Mouse (Mus musculus): Measurements from ENCODE around the gene Timm10. TPM values are rescaled to one million over a fixed set of nuclear protein-coding genes. Genes with fewer than 3 reads are reported as not detected.

Timm10 gene
- total and polyA plus RNA-seq, 3 experiments = 13.5 to 51.5 (median 19.5) TPM

DNA sequence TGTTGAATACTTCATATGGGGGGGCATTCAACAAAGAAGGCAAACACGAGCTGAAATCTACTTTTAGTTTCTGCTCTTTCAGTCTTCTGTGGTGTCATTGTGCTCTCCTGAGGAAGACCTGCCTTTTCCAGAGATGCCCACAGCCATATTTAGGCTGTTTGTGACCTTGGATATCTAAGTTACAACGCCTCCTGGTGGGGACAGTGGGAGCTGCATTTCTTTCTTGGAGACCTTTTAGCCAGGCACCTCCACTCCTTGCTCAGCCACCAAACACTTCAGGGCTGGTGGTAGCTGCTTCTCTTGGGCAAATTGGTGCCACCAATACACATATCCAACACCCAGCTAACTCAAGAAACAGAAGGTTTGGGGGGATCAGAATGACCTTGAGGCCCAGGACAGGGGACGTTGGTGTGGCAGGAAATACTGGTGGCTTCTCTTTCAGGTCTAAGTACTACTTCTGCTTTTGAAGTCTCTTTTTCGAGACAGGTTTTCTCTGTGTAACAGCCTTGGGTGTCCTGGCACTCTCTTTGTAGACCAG lies 43.9 kb downstream of the Timm10 start:
- Histone ChIP-seq H3K36me3 (replicated peaks) (no peaks in the 10 kb centered on the region), H3K27me3 (ENCODE audit: insufficient read depth, low read length) (peaks cover 54% of the 10 kb centered on the region), H3K4me1 (ENCODE audit: insufficient read depth, low read depth, low read length) (peaks cover 15% of the 10 kb centered on the region), H3K9me3 (replicated peaks) (peaks cover 12% of the 10 kb centered on the region), H3K4me3 (ENCODE audit: low read depth, low read length) (no peak overlapping the region)
- DNase-seq (ENCODE audit: low spot score) (no peak), ATAC-seq (ENCODE audit: extremely low read depth, insufficient number of reproducible peaks, low FRiP score, poor library complexity, severe bottlenecking) (no peak)
- TF ChIP-seq CTCF (IDR thresholded peaks at IDR 0.05; ENCODE audit: low read depth, low read length) (no peak), GATA2 (IDR thresholded peaks at IDR 0.05; ENCODE audit: borderline replicate concordance, low read depth, low read length) (no peak), POLR2AphosphoS5 (IDR thresholded peaks at IDR 0.05; ENCODE audit: insufficient replicate concordance, low read depth, low read length) (no peak), GATA1 (IDR thresholded peaks at IDR 0.05; ENCODE audit: borderline replicate concordance, low read length) (no peak), TAL1 (conservative IDR thresholded peaks at IDR 0.05; ENCODE audit: low read depth, low read length) (no peak)

- Histone ChIP-seq H3K27me3 (ENCODE audit: insufficient read depth, low read length) (peaks cover 54% of the 10 kb centered on the region), H3K4me1 (ENCODE audit: insufficient read depth, low read depth, low read length) (peaks cover 8% of the 10 kb centered on the region), H3K4me3 (ENCODE audit: low read depth, low read length) (no peak overlapping the region; the same call in 1 of the 2 replicates), H3K9me3 (replicated peaks) (peaks cover 12% of the 10 kb centered on the region), H3K36me3 (replicated peaks) (no peaks in the 10 kb centered on the region)
- ATAC-seq (ENCODE audit: extremely low read depth, insufficient number of reproducible peaks, low FRiP score, poor library complexity, severe bottlenecking) (no peak), DNase-seq (ENCODE audit: low spot score) (no peak)
- TF ChIP-seq POLR2AphosphoS5 (IDR thresholded peaks at IDR 0.05; ENCODE audit: insufficient replicate concordance, low read depth, low read length) = no peak
- no peak for TF ChIP-seq GATA2 (IDR thresholded peaks at IDR 0.05; ENCODE audit: borderline replicate concordance, low read depth, low read length)
- TF ChIP-seq TAL1 (conservative IDR thresholded peaks at IDR 0.05; ENCODE audit: low read depth, low read length) = no peak
- TF ChIP-seq GATA1 (IDR thresholded peaks at IDR 0.05; ENCODE audit: borderline replicate concordance, low read length) = no peak
- TF ChIP-seq CTCF (IDR thresholded peaks at IDR 0.05; ENCODE audit: low read depth, low read length) = no peak
Observed at GRCm38 (mm10) chr2:84872105-84872716, 45.4 kb downstream of the Timm10 start.

DNA sequence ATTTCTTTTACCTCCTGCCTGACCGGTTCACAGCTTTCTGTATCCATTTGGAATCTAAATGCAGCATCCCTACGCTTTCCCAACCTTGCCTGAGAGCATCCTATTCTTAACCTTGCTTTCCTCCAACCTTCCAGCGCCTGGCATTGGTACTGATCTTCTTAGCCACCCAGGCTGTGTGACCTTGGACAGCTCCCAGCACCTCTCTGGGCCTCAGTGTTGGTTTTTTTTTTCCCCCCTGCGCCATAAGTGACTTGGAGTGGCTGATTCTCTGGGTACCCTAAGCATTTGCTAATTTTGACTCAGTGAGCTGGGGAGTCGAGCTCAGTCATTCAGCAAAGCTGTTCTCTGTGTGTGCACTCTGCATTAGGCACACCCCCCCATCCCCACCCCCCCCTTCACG lies 49.0 kb downstream of the Timm10 start:
- DNase-seq (ENCODE audit: low spot score) = no peak
- Histone ChIP-seq H3K27me3 (ENCODE audit: insufficient read depth, low read length) (peaks cover 47% of the 10 kb centered on the region), H3K9me3 (replicated peaks) (peaks cover 12% of the 10 kb centered on the region), H3K4me3 (ENCODE audit: low read depth, low read length) (no peak overlapping the region), H3K4me1 (ENCODE audit: insufficient read depth, low read depth, low read length) (no peaks in the 10 kb centered on the region), H3K36me3 (replicated peaks) (no peaks in the 10 kb centered on the region)
- TF ChIP-seq GATA1 (IDR thresholded peaks at IDR 0.05; ENCODE audit: borderline replicate concordance, low read length) (no peak), GATA2 (IDR thresholded peaks at IDR 0.05; ENCODE audit: borderline replicate concordance, low read depth, low read length) (no peak), CTCF (IDR thresholded peaks at IDR 0.05; ENCODE audit: low read depth, low read length) (no peak), TAL1 (conservative IDR thresholded peaks at IDR 0.05; ENCODE audit: low read depth, low read length) (no peak), POLR2AphosphoS5 (IDR thresholded peaks at IDR 0.05; ENCODE audit: insufficient replicate concordance, low read depth, low read length) (no peak)
- ATAC-seq (ENCODE audit: extremely low read depth, insufficient number of reproducible peaks, low FRiP score, poor library complexity, severe bottlenecking) = no peak

Other genes with a start within 250 kb of the Timm10 start
Only the 20 nearest of the 21 such genes appear.
- gene Ctnnd1, start 176.2 kb upstream of the Timm10 start, total RNA-seq (2014; fragmentation: Nextera tagmentation) = 67.8 and 83.0 TPM in 2 replicates
- gene Ctnnd1, start 176.2 kb upstream of the Timm10 start, total RNA-seq (2017) = 25.3 and 29.8 TPM in 2 replicates
- gene Ctnnd1, start 176.2 kb upstream of the Timm10 start, polyA plus RNA-seq (2012) = 9.6 and 13.8 TPM in 2 replicates
- not detected in 2 replicates for gene Btbd18, start 167.9 kb upstream of the Timm10 start, total RNA-seq (2014; fragmentation: Nextera tagmentation)
- 0.12 and 0.16 TPM in 2 replicates for gene Btbd18, start 167.9 kb upstream of the Timm10 start, total RNA-seq (2017)
- not detected in 2 replicates for gene Btbd18, start 167.9 kb upstream of the Timm10 start, polyA plus RNA-seq (2012)
- 49.4 and 51.5 TPM in 2 replicates for gene Selenoh, start 156.2 kb upstream of the Timm10 start, total RNA-seq (2014; fragmentation: Nextera tagmentation)
- 160 and 178 TPM in 2 replicates for gene Selenoh, start 156.2 kb upstream of the Timm10 start, total RNA-seq (2017)
- gene Selenoh, start 156.2 kb upstream of the Timm10 start, polyA plus RNA-seq (2012) = 381 and 384 TPM in 2 replicates
- not detected in 2 replicates for gene Gm28635, start 149.0 kb upstream of the Timm10 start, total RNA-seq (2014; fragmentation: Nextera tagmentation)
- gene Gm28635, start 149.0 kb upstream of the Timm10 start, total RNA-seq (2017) = not detected in 2 replicates
- gene Gm28635, start 149.0 kb upstream of the Timm10 start, polyA plus RNA-seq (2012) = not detected in 2 replicates
- 51.1 and 55.0 TPM in 2 replicates for gene Med19, start 148.6 kb upstream of the Timm10 start, total RNA-seq (2014; fragmentation: Nextera tagmentation)
- 26.8 and 33.1 TPM in 2 replicates for gene Med19, start 148.6 kb upstream of the Timm10 start, total RNA-seq (2017)
- 14.8 and 17.8 TPM in 2 replicates for gene Med19, start 148.6 kb upstream of the Timm10 start, polyA plus RNA-seq (2012)
- 96.2 and 113 TPM in 2 replicates for gene Tmx2, start 147.9 kb upstream of the Timm10 start, total RNA-seq (2014; fragmentation: Nextera tagmentation)
- gene Tmx2, start 147.9 kb upstream of the Timm10 start, total RNA-seq (2017) = 66.2 and 68.9 TPM in 2 replicates
- gene Tmx2, start 147.9 kb upstream of the Timm10 start, polyA plus RNA-seq (2012) = 3.9 and 4.0 TPM in 2 replicates
- gene Zdhhc5, start 111.8 kb upstream of the Timm10 start, total RNA-seq (2014; fragmentation: Nextera tagmentation) = 61.0 and 70.6 TPM in 2 replicates
- 32.6 and 38.0 TPM in 2 replicates for gene Zdhhc5, start 111.8 kb upstream of the Timm10 start, total RNA-seq (2017)
- 30.7 and 32.5 TPM in 2 replicates for gene Zdhhc5, start 111.8 kb upstream of the Timm10 start, polyA plus RNA-seq (2012)
- 30.0 and 30.7 TPM in 2 replicates for gene Clp1, start 99.6 kb upstream of the Timm10 start, total RNA-seq (2014; fragmentation: Nextera tagmentation)
- 44.7 and 51.0 TPM in 2 replicates for gene Clp1, start 99.6 kb upstream of the Timm10 start, total RNA-seq (2017)
- gene Clp1, start 99.6 kb upstream of the Timm10 start, polyA plus RNA-seq (2012) = 0.98 and 1.1 TPM in 2 replicates
- gene Ypel4, start 92.9 kb upstream of the Timm10 start, total RNA-seq (2014; fragmentation: Nextera tagmentation) = 13.1 TPM in 1 of 2 replicates, not detected in the other
- gene Ypel4, start 92.9 kb upstream of the Timm10 start, total RNA-seq (2017) = 0.29 and 0.44 TPM in 2 replicates
- 0.07 and 0.16 TPM in 2 replicates for gene Ypel4, start 92.9 kb upstream of the Timm10 start, polyA plus RNA-seq (2012)
- gene Gm19426, start 83.3 kb upstream of the Timm10 start, total RNA-seq (2014; fragmentation: Nextera tagmentation) = not detected in 2 replicates
- gene Gm19426, start 83.3 kb upstream of the Timm10 start, total RNA-seq (2017) = not detected in 2 replicates
- gene Gm19426, start 83.3 kb upstream of the Timm10 start, polyA plus RNA-seq (2012) = not detected in 2 replicates
- gene Serping1, start 51.6 kb upstream of the Timm10 start, total RNA-seq (2014; fragmentation: Nextera tagmentation) = not detected in 2 replicates
- gene Serping1, start 51.6 kb upstream of the Timm10 start, total RNA-seq (2017) = not detected in 2 replicates
- gene Serping1, start 51.6 kb upstream of the Timm10 start, polyA plus RNA-seq (2012) = not detected in 2 replicates
- 37.2 and 74.5 TPM in 2 replicates for gene Ube2l6, start 28.2 kb upstream of the Timm10 start, total RNA-seq (2014; fragmentation: Nextera tagmentation)
- 20.2 and 22.5 TPM in 2 replicates for gene Ube2l6, start 28.2 kb upstream of the Timm10 start, total RNA-seq (2017)
- gene Ube2l6, start 28.2 kb upstream of the Timm10 start, polyA plus RNA-seq (2012) = 1.2 and 2.5 TPM in 2 replicates
- not detected in 2 replicates for gene Smtnl1, start 4.3 kb upstream of the Timm10 start, total RNA-seq (2014; fragmentation: Nextera tagmentation)
- gene Smtnl1, start 4.3 kb upstream of the Timm10 start, total RNA-seq (2017) = not detected in 2 replicates
- gene Smtnl1, start 4.3 kb upstream of the Timm10 start, polyA plus RNA-seq (2012) = not detected in 2 replicates
- gene Slc43a1, start 11.9 kb downstream of the Timm10 start, total RNA-seq (2014; fragmentation: Nextera tagmentation) = 0.29 and 62.5 TPM in 2 replicates
- 0.05 and 0.12 TPM in 2 replicates for gene Slc43a1, start 11.9 kb downstream of the Timm10 start, total RNA-seq (2017)
- 0.03 TPM in 1 of 2 replicates, not detected in the other for gene Slc43a1, start 11.9 kb downstream of the Timm10 start, polyA plus RNA-seq (2012)
- gene Rtn4rl2, start 59.7 kb downstream of the Timm10 start, total RNA-seq (2014; fragmentation: Nextera tagmentation) = not detected in 2 replicates
- not detected in 2 replicates for gene Rtn4rl2, start 59.7 kb downstream of the Timm10 start, total RNA-seq (2017)
- gene Rtn4rl2, start 59.7 kb downstream of the Timm10 start, polyA plus RNA-seq (2012) = not detected in 2 replicates
- 116 and 137 TPM in 2 replicates for gene Slc43a3, start 109.6 kb downstream of the Timm10 start, total RNA-seq (2014; fragmentation: Nextera tagmentation)
- gene Slc43a3, start 109.6 kb downstream of the Timm10 start, total RNA-seq (2017) = 85.2 and 90.3 TPM in 2 replicates
- gene Slc43a3, start 109.6 kb downstream of the Timm10 start, polyA plus RNA-seq (2012) = 13.5 and 15.4 TPM in 2 replicates
- gene Prg2, start 153.5 kb downstream of the Timm10 start, total RNA-seq (2014; fragmentation: Nextera tagmentation) = not detected in 2 replicates
- 0.82 TPM in 1 of 2 replicates, not detected in the other for gene Prg2, start 153.5 kb downstream of the Timm10 start, total RNA-seq (2017)
- not detected in 2 replicates for gene Prg2, start 153.5 kb downstream of the Timm10 start, polyA plus RNA-seq (2012)
- gene Prg3, start 161.2 kb downstream of the Timm10 start, total RNA-seq (2014; fragmentation: Nextera tagmentation) = not detected in 2 replicates
- gene Prg3, start 161.2 kb downstream of the Timm10 start, total RNA-seq (2017) = 88.3 and 92.3 TPM in 2 replicates
- 0.42 and 0.70 TPM in 2 replicates for gene Prg3, start 161.2 kb downstream of the Timm10 start, polyA plus RNA-seq (2012)
- gene Ssrp1, start 210.2 kb downstream of the Timm10 start, total RNA-seq (2014; fragmentation: Nextera tagmentation) = 168 and 190 TPM in 2 replicates
- gene Ssrp1, start 210.2 kb downstream of the Timm10 start, total RNA-seq (2017) = 304 and 315 TPM in 2 replicates
- gene Ssrp1, start 210.2 kb downstream of the Timm10 start, polyA plus RNA-seq (2012) = 54.9 and 111 TPM in 2 replicates
- gene P2rx3, start 210.5 kb downstream of the Timm10 start, total RNA-seq (2014; fragmentation: Nextera tagmentation) = 0.39 and 0.60 TPM in 2 replicates
- 0.05 and 0.06 TPM in 2 replicates for gene P2rx3, start 210.5 kb downstream of the Timm10 start, total RNA-seq (2017)
- not detected in 2 replicates for gene P2rx3, start 210.5 kb downstream of the Timm10 start, polyA plus RNA-seq (2012)

Data from G1E (cell line).